Mouse (Mus musculus) midbrain, embryonic 15.5 days (tissue): ENCODE results near the gene Sf1. TPM values are rescaled to one million over a fixed set of nuclear protein-coding genes. Genes with fewer than 3 reads are reported as not detected.

ENCODE experiments used
- ATAC-seq: fragments of 200-750 bp; cut with Nextera tagmentation; replicated peaks from 2 replicates; pipeline ENCODE4 v1.8.0; 2017; ENCODE audit warnings: moderate TSS enrichment
- H3K27ac ChIP-seq: fragments of 300-500 bp; sonication (generic); 2 replicates; pipeline ENCODE4 v1.5.1; 2015; ENCODE audit warnings: mild to moderate bottlenecking, inconsistent platforms
- H3K27me3 ChIP-seq: fragments of 300-500 bp; sonication (generic); replicated peaks from 2 replicates; pipeline ENCODE4 v1.6.1; 2015; ENCODE audit warnings: inconsistent platforms
- H3K36me3 ChIP-seq: fragments of 300-500 bp; sonication (generic); replicated peaks from 2 replicates; pipeline ENCODE4 v1.6.1; 2015; ENCODE audit warnings: inconsistent platforms
- H3K4me1 ChIP-seq: fragments of 300-500 bp; sonication (generic); 2 replicates; pipeline ENCODE4 v1.6.1; 2015; ENCODE audit warnings: inconsistent platforms
- H3K4me2 ChIP-seq: fragments of 300-500 bp; sonication (generic); 2 replicates; pipeline ENCODE4 v1.6.1; 2015; ENCODE audit warnings: inconsistent platforms, mild to moderate bottlenecking, moderate library complexity
- H3K4me3 ChIP-seq: fragments of 300-500 bp; sonication (generic); 2 replicates; pipeline ENCODE4 v1.5.1; 2015; ENCODE audit warnings: mild to moderate bottlenecking, inconsistent platforms
- H3K9ac ChIP-seq: fragments of 300-500 bp; sonication (generic); 2 replicates; pipeline ENCODE4 v1.6.1; 2015; ENCODE audit warnings: mild to moderate bottlenecking, inconsistent platforms
- H3K9me3 ChIP-seq: fragments of 300-500 bp; sonication (generic); 2 replicates; pipeline ENCODE4 v1.6.1; 2016; ENCODE audit warnings: inconsistent platforms
- WGBS: fragments of 180-500 bp; shearing (Covaris S2); methylation state at CpG from one replicate; pipeline ENCODE4 v1.1.7; 2015; ENCODE audit warnings: mixed read lengths; 5-methylcytosine and 5-hydroxymethylcytosine counted together
- polyA plus RNA-seq: library from polyadenylated mRNA; unstranded; fragments of >200 nt; fragmentation: Nextera tagmentation; extraction: Ambion mirVana; gene quantifications from 2 replicates; pipeline ENCODE4 v1.2.1, GENCODE M21; 2015

The Sf1 gene
- 112 and 119 TPM in 2 replicates for polyA plus RNA-seq

DNA sequence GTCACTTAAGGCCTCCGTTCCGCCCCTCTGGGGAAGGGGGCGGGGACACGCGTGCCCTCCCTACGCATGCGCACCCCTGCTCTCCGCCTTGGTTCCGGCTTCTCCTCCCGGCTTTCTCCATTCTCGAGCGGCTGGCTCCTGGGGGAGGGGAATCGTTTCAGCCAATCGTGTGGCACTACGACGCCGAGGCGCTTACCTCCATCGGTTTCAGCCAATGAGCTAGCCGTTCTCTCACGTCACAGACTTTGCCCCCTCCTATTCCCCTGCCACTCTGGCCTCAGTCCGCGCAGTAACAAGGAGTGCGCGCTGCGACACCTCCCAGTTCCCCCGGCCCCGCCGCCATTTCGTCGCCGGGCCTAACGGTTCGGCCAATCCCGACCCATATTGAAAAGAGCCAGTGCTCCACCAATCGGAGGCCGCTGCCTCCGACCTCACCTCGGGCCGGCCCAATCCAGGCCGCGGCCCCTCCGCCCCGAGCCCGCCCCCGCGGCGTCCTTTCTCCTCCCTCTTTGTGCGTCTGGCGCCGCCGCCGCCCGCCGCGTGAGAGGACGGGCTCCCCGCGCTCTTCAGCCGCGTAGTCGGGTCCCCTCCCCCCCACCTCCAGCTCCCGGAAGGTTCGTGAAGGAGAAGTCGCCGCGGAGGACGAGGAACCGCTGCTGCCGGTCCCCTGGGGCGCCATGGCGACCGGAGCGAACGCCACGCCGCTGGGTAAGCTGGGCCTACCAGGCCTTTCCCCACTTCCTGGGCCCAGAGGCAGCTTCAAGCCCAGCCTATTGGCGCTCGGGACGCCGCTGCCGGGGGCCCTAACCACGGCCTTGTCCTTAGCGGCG lies at the start of gene Sf1:
Sf1 (plus strand) TSS at position 280 of the 830 bp plus-strand sequence.
- Histone ChIP-seq H3K9me3 (no peaks in the 10 kb centered on the region), H3K4me2 (peak within 1 kb of the TSS; percentile 88), H3K4me1 (peaks cover 29% of the 10 kb centered on the region), H3K27ac (peak within 1 kb of the TSS; percentile 99), H3K36me3 (peaks cover 25% of the 10 kb centered on the region), H3K9ac (peak within 1 kb of the TSS; percentile 99), H3K4me3 (peak within 1 kb of the TSS; percentile 96), H3K27me3 (no peaks in the 10 kb centered on the region)
- WGBS: under 1% methylated on average over 85 of the region's 85 CpGs
- peak; percentile 99 for ATAC-seq

DNA sequence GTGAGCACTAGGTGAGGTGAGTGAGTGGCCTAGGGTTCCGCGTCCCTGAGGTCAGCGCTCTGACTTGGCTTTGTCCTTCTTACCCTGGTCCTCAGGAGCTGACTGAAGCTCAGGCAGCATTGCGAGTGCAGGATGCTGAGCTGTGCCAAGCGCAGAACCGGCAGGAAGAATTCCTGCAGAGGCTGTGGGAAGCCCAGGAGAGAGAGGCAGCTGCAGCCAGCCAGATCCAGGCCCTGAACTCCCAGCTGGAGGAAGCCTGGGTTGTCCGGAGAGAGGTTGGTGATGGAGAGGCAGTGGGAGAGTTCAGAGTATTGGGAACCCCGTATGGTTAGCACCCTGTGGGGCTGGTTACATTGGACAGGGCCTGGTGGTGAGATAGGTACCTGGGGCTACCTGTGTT lies 49.7 kb upstream of the Sf1 start:
- no peak overlapping the region for H3K27ac ChIP-seq
- H3K4me3 ChIP-seq: no peak overlapping the region
- no peaks in the 10 kb centered on the region for H3K4me1 ChIP-seq
- no peaks in the 10 kb centered on the region for H3K27me3 ChIP-seq
- WGBS: 87% methylated on average over 8 of the region's 8 CpGs
- no peaks in the 10 kb centered on the region for H3K36me3 ChIP-seq
- H3K9me3 ChIP-seq: no peaks in the 10 kb centered on the region
- no peak overlapping the region for H3K4me2 ChIP-seq
- no peak for ATAC-seq
- no peak overlapping the region for H3K9ac ChIP-seq

DNA sequence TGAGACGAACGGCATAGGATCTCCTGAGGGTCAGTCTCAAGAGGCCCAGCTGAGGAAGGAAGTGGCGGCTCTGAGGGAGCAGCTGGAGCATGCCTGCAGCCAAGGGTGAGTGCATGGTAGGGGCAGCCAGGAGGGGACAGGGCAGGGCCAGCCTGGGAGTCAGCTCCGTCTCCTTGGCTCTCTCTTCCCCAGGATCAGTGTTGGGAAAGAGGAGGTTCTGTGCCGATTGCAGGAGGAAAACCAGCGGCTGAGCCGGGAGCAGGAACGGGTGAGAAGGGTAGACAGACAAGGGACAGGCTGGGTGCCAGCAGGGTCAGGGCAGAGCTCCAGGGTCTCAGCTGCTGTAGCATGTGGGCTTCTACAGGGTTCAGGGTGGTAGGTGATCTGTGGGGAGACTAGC lies 49.0 kb upstream of the Sf1 start:
- no peaks in the 10 kb centered on the region for H3K9me3 ChIP-seq
- 83% methylated on average over 8 of the region's 8 CpGs for WGBS
- H3K4me2 ChIP-seq: no peak overlapping the region
- no peak overlapping the region for H3K9ac ChIP-seq
- H3K27me3 ChIP-seq: no peaks in the 10 kb centered on the region
- no peaks in the 10 kb centered on the region for H3K4me1 ChIP-seq
- ATAC-seq: no peak
- H3K36me3 ChIP-seq: no peaks in the 10 kb centered on the region
- no peak overlapping the region for H3K27ac ChIP-seq
- H3K4me3 ChIP-seq: no peak overlapping the region

DNA sequence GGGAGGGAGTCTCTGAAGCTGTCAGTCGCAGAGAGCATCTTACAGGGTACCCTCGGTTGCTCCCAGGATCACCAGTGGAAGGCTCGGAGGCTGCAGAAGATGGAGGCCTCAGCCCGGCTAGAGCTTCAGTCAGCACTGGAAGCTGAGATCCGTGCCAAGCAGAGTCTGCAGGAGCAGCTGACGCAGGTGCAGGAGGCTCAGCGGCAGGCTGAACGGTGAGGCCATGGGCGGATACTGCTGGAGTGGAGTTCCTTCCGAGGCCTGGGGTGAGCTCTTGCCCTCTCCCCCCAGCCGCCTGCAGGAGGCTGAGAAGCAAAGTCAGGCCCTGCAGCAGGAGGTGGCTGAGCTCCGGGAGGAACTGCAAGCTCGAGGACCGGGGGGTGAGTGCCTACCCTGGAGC lies 47.9 kb upstream of the Sf1 start:
- Histone ChIP-seq H3K4me2 (no peak overlapping the region), H3K9ac (no peak overlapping the region), H3K4me3 (no peak overlapping the region), H3K4me1 (no peaks in the 10 kb centered on the region), H3K27me3 (no peaks in the 10 kb centered on the region), H3K36me3 (no peaks in the 10 kb centered on the region), H3K27ac (no peak overlapping the region), H3K9me3 (no peaks in the 10 kb centered on the region)
- 71% methylated on average over 14 of the region's 14 CpGs for WGBS
- ATAC-seq: no peak

DNA sequence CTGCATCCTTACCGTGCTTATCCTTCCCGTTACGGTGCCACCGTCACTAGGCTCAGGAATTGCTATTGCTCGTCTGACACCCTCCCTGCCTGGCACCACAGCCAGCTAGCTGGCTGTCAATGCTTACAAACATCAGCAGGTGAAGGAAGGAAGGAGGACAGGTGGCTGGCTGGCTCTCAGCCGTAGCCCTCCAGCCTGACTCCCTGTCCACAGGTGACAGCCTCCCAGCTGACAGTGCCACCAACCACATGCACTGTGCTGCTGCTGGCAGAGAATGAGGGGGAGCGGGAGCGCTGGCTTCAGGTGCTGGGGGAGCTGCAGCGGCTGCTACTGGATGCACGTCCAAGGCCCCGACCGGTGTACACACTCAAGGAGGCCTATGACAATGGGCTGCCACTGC lies 45.3 kb upstream of the Sf1 start:
- no peak overlapping the region for H3K27ac ChIP-seq
- H3K4me3 ChIP-seq: no peak overlapping the region
- no peak overlapping the region for H3K4me2 ChIP-seq
- H3K36me3 ChIP-seq: no peaks in the 10 kb centered on the region
- H3K9ac ChIP-seq: no peak overlapping the region
- H3K4me1 ChIP-seq: no peaks in the 10 kb centered on the region
- no peaks in the 10 kb centered on the region for H3K27me3 ChIP-seq
- H3K9me3 ChIP-seq: no peaks in the 10 kb centered on the region
- no peak for ATAC-seq
- WGBS: 88% methylated on average over 12 of the region's 12 CpGs

DNA sequence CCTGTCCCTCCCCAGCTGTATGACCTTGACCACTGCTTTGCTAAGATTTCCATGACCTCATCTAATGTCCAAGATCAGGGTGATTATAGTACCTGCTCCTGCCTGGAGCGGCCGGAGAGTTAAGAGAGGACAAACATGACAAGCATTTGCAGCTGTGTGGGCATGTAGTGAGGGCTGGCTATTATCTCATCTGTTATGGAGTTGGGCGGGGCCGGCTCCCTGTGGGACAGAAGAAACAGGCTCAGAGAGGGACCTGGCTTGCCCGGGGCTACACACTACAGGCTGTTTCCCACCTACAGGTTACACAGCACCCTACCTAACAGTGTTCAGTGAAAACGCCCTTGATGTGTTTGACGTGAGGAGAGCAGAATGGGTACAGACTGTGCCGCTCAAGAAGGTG lies 42.1 kb upstream of the Sf1 start:
- ATAC-seq: no peak
- 86% methylated on average over 8 of the region's 8 CpGs for WGBS
- no peaks in the 10 kb centered on the region for H3K4me1 ChIP-seq
- no peak overlapping the region for H3K4me2 ChIP-seq
- H3K27me3 ChIP-seq: no peaks in the 10 kb centered on the region
- no peaks in the 10 kb centered on the region for H3K9me3 ChIP-seq
- H3K9ac ChIP-seq: no peak overlapping the region
- no peak overlapping the region for H3K27ac ChIP-seq
- H3K36me3 ChIP-seq: no peaks in the 10 kb centered on the region
- H3K4me3 ChIP-seq: no peak overlapping the region

DNA sequence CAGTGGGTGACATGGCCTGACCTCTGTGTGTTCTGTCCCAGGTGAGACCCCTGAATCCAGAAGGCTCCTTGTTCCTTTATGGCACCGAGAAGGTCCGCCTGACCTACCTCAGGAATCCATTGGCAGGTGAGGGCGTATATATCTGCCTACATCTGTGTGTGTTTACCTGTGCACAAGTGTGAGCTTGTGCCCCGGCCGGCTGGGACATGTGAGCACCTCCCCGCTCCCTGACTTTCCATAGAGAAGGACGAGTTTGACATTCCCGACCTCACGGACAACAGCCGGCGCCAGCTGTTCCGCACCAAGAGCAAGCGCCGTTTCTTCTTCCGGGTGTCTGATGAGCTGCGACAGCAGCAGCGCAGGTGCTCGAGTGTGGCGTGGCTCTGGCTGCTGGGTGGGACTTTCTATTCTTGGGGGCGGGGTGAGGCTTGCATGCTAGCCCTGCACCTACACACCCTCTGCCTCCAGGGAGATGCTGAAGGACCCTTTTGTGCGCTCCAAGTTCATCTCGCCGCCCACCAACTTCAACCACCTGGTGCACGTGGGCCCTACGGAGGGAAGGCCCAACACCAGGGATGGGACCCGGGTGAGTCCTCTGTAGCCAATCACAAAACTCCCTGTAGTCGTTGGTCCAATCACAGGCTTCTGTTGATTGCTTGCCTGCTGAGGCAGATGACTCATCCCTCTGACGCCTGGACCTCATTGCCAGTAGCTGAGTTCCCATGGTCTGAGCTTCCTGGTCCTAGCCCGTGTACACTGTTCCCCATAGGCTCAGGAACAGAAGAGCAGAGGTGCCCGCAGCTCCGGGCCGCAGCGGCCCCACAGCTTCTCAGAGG lies 41.5 kb upstream of the Sf1 start:
- Histone ChIP-seq H3K9me3 (no peaks in the 10 kb centered on the region), H3K9ac (no peak overlapping the region), H3K27ac (no peak overlapping the region), H3K4me1 (no peaks in the 10 kb centered on the region), H3K36me3 (no peaks in the 10 kb centered on the region), H3K4me3 (no peak overlapping the region), H3K27me3 (no peaks in the 10 kb centered on the region), H3K4me2 (no peak overlapping the region)
- WGBS: 85% methylated on average over 33 of the region's 33 CpGs
- no peak for ATAC-seq

DNA sequence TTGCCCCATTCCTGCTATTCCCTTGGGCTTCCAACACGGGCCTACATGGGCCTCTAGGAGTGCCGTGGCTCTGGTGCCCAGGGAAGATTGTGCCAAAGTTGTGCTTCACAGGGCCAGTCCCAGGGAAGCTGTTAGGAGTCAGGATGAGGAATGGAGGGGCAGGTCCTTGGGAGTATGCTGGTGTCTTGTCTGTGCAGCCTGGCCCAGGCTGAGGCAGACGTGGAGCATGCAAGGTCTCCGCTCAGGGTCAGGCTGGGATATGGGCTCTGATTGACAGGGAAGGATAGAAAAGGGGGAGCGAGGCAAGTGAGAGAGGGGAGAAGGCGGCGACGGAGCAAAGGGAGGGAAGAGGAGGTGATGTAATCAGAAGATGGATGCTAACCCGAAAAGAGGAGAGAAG lies 38.7 kb upstream of the Sf1 start:
- Histone ChIP-seq H3K4me3 (no peak overlapping the region), H3K9ac (no peak overlapping the region), H3K27ac (no peak overlapping the region), H3K36me3 (no peaks in the 10 kb centered on the region), H3K4me2 (no peak overlapping the region), H3K9me3 (no peaks in the 10 kb centered on the region), H3K4me1 (no peaks in the 10 kb centered on the region), H3K27me3 (no peaks in the 10 kb centered on the region)
- WGBS: 83% methylated on average over 9 of the region's 9 CpGs
- no peak for ATAC-seq

DNA sequence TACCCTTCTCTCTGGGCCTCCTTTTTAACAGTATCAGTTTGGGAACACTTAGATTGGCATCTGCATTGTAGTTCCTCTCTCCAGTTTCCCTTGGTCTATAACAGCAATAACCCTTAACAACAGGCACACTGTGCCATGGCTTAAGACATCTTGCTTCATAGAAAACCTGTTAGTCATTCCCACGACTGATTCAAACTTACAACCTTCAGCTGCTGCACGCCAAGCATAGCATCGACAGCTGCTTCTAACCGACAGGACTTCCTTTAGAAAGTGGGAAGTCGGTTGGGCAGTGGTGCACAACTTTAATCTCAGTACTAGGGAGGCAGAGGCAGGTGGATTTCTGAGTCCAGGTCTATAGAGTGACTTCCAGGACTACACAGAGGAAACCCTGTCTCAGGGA lies 32.3 kb upstream of the Sf1 start:
- Histone ChIP-seq H3K27me3 (no peaks in the 10 kb centered on the region), H3K27ac (no peak overlapping the region), H3K9me3 (no peaks in the 10 kb centered on the region), H3K4me1 (peaks cover 17% of the 10 kb centered on the region), H3K4me2 (no peak overlapping the region), H3K9ac (no peak overlapping the region), H3K36me3 (no peaks in the 10 kb centered on the region), H3K4me3 (no peak overlapping the region)
- ATAC-seq: no peak
- 70% methylated on average over 5 of the region's 5 CpGs for WGBS

DNA sequence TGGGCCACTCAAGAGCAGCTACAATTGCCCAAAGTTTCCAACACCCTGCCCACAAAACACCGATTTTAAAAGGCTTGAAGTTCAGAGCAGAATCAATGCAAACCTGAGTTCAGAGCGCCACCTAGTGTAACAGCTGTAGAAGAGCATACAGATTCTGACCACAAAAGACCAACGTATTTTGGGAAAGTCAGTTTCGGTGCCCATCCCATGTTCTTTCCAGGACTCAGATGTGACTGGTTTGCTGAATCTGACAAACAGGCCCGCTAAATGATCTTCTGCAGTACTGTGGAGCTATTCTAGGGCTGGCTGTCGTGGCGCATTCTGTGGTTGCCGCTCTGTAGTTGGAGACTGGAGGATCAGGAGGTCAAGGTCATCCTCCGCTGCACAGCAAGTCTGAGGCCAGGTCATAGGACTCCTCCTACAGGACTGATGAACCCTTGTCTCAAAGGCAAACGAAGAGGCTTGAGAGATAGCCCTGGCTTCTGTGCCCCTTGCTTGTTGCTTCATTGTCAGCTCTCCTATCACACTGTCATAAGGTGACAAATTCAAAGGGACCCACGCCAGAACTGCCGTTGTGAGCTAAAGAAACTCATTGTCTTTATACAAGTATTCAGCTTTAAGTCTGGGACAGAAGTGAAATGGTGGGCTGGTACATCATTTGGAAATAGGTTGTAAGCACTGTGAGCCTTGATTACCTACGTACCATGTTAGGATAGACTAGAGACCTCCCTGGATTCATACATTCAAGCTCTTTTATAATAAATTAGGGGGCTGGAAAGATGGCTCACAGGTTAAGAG lies 31.6 kb upstream of the Sf1 start:
- 20% methylated on average over 13 of the region's 13 CpGs for WGBS
- H3K9me3 ChIP-seq: no peaks in the 10 kb centered on the region

DNA sequence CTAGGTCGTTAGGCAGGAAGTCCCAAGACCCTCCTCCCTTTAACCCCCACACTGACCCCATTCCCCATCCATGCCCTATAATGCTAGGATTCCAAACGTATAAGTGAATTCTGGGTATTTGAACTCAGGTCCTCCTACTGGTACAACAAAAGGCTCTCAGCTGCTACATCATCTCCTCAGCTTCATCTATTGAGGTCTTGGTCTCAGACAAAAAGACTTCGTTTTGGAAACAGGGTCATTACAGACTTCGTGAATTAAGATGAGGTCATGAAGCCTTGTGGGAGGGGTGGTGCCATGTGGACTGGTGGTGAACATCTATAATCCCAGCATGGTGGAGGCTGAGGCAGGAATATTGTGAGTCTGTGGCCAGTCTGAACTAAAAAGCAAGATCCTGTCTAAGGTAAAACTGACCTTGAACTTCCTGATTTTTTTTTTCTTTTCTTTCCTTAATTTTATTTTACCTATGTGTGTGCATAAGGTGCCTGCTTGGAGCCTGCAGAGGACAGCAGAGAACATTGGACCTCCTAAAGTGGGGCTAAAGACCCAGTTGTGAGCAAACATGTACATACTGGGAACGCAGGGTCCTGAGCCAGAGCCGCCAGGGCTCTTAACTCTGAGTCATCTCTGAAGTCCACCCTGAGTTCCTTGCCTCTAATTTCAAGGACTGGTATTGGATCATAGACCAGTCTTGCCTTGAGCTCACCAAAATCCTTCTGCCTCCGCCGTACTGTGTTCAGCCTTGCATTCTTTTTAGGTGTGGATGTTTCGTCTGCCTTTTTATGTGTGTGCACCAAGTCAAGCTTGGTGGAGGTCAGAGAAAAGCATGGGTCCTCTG lies 29.5 kb upstream of the Sf1 start:
- Histone ChIP-seq H3K9me3 (no peaks in the 10 kb centered on the region), H3K4me1 (peaks cover 32% of the 10 kb centered on the region), H3K27ac (peak overlapping the region; percentile 72), H3K27me3 (no peaks in the 10 kb centered on the region), H3K9ac (no peak overlapping the region), H3K4me3 (peak overlapping the region; percentile 72), H3K4me2 (peak overlapping the region; percentile 91), H3K36me3 (peaks cover 20% of the 10 kb centered on the region)
- ATAC-seq: peak; percentile 1; the same call in 1 of the 2 replicates
- 67% methylated on average over 9 of the region's 9 CpGs for WGBS

More for the DNA sequence above, 31.6 kb upstream of the Sf1 start:
- Histone ChIP-seq H3K27ac (no peak overlapping the region), H3K36me3 (no peaks in the 10 kb centered on the region), H3K4me3 (no peak overlapping the region), H3K4me2 (peak overlapping the region; percentile 35), H3K9ac (0 out of 2 replicates have a peak overlapping the region, but pooled peaks have one; percentile 4), H3K4me1 (peaks cover 24% of the 10 kb centered on the region), H3K27me3 (no peaks in the 10 kb centered on the region)
- no peak for ATAC-seq
